19 mouse cellular contexts compared by ENCODE assay signal in genomic region chr6:97873102-97873501, GRCm38 (mm10).
DNase-seq lines count a peak whose midpoint lies in the region; ATAC-seq lines count a peak whose summit lies in the region.
"Had no signal": no experiment of that assay in that cellular context is flagged by ENCODE, and none has a peak within 500 bp of the region (broad histone marks: within the 10 kb centered on the region; RNA-seq: fewer than 3 reads in every experiment).

No protein-coding gene starts in this region.

- H3K9me3 ChIP-seq in heart, embryonic 10.5 days = no peaks in the 10 kb centered on the region
- H3K9me3 ChIP-seq: embryonic facial prominence, embryonic 10.5 days; embryonic facial prominence, embryonic 12.5 days; forebrain, embryonic 13.5 days; forebrain, embryonic 15.5 days had no signal

- H3K4me1 ChIP-seq in heart, embryonic 10.5 days = peaks cover 34% of the 10 kb centered on the region
- H3K4me1 ChIP-seq: embryonic facial prominence, embryonic 10.5 days; embryonic facial prominence, embryonic 12.5 days; forebrain, embryonic 13.5 days; forebrain, embryonic 15.5 days had no signal

- WGBS in heart, embryonic 10.5 days = 55% methylated on average over 2 of the region's 2 CpGs

- no peaks in the 10 kb centered on the region for H3K27me3 ChIP-seq in heart, embryonic 10.5 days (ENCODE audit: insufficient read depth, poor library complexity, severe bottlenecking)
- H3K27me3 ChIP-seq: embryonic facial prominence, embryonic 12.5 days; forebrain, embryonic 13.5 days; forebrain, embryonic 15.5 days had no signal

- intact Hi-C loops in heart, postnatal 14 days (cut with DNase I) = no loop called here
- intact Hi-C loops in left cerebral cortex, postnatal 25 days (cut with DNase I) = no loop called here

- peak overlapping the region; percentile 42; the same call in 1 of the 2 replicates for H3K27ac ChIP-seq in heart, embryonic 10.5 days
- H3K27ac ChIP-seq: embryonic facial prominence, embryonic 10.5 days; embryonic facial prominence, embryonic 12.5 days; forebrain, embryonic 13.5 days; forebrain, embryonic 15.5 days had no signal

- H3K4me3 ChIP-seq in heart, embryonic 10.5 days = no peak overlapping the region
- H3K4me3 ChIP-seq: embryonic facial prominence, embryonic 10.5 days; embryonic facial prominence, embryonic 12.5 days; forebrain, embryonic 13.5 days; forebrain, embryonic 15.5 days had no signal

- no peaks in the 10 kb centered on the region for H3K36me3 ChIP-seq in heart, embryonic 10.5 days
- H3K36me3 ChIP-seq: embryonic facial prominence, embryonic 10.5 days; embryonic facial prominence, embryonic 12.5 days; forebrain, embryonic 15.5 days had no signal

- no peak for DNase-seq in heart, embryonic 10.5 days (ENCODE audit: low spot score)
- no peak for DNase-seq in heart, postnatal 14 days
- peak; percentile 68 for DNase-seq in 3T3-L1 (ENCODE audit: low read depth, low spot score)
- DNase-seq in left cerebral cortex, postnatal 25 days (ENCODE audit: low spot score in 2 of 2) = no peak
- DNase-seq: adrenal gland, adult 8-10 months; adrenal gland, postnatal 14 days; adrenal gland, postnatal 36 days; cerebellum, adult 11-12 months; cerebellum, adult 2 months; cerebellum, adult 9-10 months; cerebellum, postnatal 10 days; cerebellum, postnatal 25 days; forebrain, postnatal 0 days had no signal

- no peak for ATAC-seq in inflammation-experienced regulatory T-cells, adult 6 months
- ATAC-seq: activated CD4-positive, CD25-positive, alpha-beta regulatory T cell, adult 4 months; forebrain, embryonic 13.5 days; forebrain, embryonic 15.5 days; forebrain, postnatal 0 days had no signal
